Mouse (Mus musculus) ES-E14 (cell line): Measurements from ENCODE around the gene Spsb1. TPM values are rescaled to one million over a fixed set of nuclear protein-coding genes. Genes with fewer than 3 reads are reported as not detected.
A peak's percentile ranks its signal among the peaks of the same experiment; 100 is the strongest.

Source experiments
- DNase-seq: peaks from one replicate; pipeline ENCODE4 v3.0.0-alpha.2; 2013; ENCODE audit warnings: low read depth, low spot score
- H3K27ac ChIP-seq: 2 replicates; pipeline ENCODE4 v1.5.1; 2012; ENCODE audit warnings: low read depth, mild to moderate bottlenecking, low read length, moderate library complexity, mixed read lengths; ENCODE audit not compliant: poor library complexity, insufficient read depth, severe bottlenecking
- H3K36me3 ChIP-seq: 2 replicates; pipeline ENCODE4 v1.6.1; 2012; ENCODE audit warnings: mild to moderate bottlenecking, low read length, moderate library complexity, mixed read lengths; ENCODE audit not compliant: control insufficient read depth, poor library complexity, insufficient read depth, severe bottlenecking
- H3K4me1 ChIP-seq, 2 experiments: fragments of 150-350 bp in 1 of 2; sonication (generic) in 1 of 2; 2 replicates each; pipeline ENCODE4 v1.6.1; 2012; ENCODE audit warnings: low read length in 2 of 2, mild to moderate bottlenecking in 1 of 2, mixed read lengths in 1 of 2; ENCODE audit not compliant: control insufficient read depth in 2 of 2, insufficient read depth in 2 of 2, poor library complexity in 1 of 2
- H3K4me3 ChIP-seq, 2 experiments: fragments of 150-350 bp in 1 of 2; sonication (generic) in 1 of 2; 2 replicates each; pipeline ENCODE4 v1.5.1; 2012; ENCODE audit warnings: low read length in 2 of 2, low read depth in 1 of 2, mild to moderate bottlenecking in 1 of 2, mixed read lengths in 1 of 2; ENCODE audit not compliant: insufficient read depth in 1 of 2, poor library complexity in 1 of 2, severe bottlenecking in 1 of 2
- H3K9ac ChIP-seq: 2 replicates; pipeline ENCODE4 v1.6.1; 2012; ENCODE audit warnings: low read depth, mild to moderate bottlenecking, low read length, mixed read lengths; ENCODE audit not compliant: poor library complexity, insufficient read depth, severe bottlenecking
- H3K9me3 ChIP-seq: fragments of 150-350 bp; sonication (generic); 2 replicates; pipeline ENCODE4 v1.6.1; 2012; ENCODE audit warnings: low read depth, mild to moderate bottlenecking, low read length; ENCODE audit not compliant: control insufficient read depth, insufficient read depth
- CHD2 ChIP-seq: IDR thresholded peaks from 2 replicates; pipeline ENCODE4 v1.6.1; 2014; ENCODE audit warnings: mild to moderate bottlenecking, low read depth, low read length, inconsistent platforms
- HCFC1 ChIP-seq: IDR thresholded peaks from 2 replicates; pipeline ENCODE4 v1.6.1; 2012; ENCODE audit warnings: low read length, inconsistent platforms, borderline replicate concordance; ENCODE audit not compliant: insufficient read depth
- MAFK ChIP-seq: IDR thresholded peaks from 2 replicates; pipeline ENCODE4 v1.6.1; 2014; ENCODE audit warnings: mild to moderate bottlenecking, low read depth, low read length, inconsistent platforms; ENCODE audit not compliant: insufficient read depth
- ZC3H11A ChIP-seq: IDR thresholded peaks from 2 replicates; pipeline ENCODE4 v1.6.1; 2012; ENCODE audit warnings: low read depth, mild to moderate bottlenecking, inconsistent platforms, low read length, borderline replicate concordance
- ZNF384 ChIP-seq: IDR thresholded peaks from 2 replicates; pipeline ENCODE4 v1.6.1; 2012; ENCODE audit warnings: low read depth, low read length, inconsistent platforms
- in situ Hi-C, 2 experiments: fragments of 600-800 bp; cut with MboI; formaldehyde crosslinking; loops; one replicate each; pipeline ENCODE4 v1.15.1; 2025; ENCODE audit warnings: low sequenced_read_pairs in 2 of 2, inconsistent platforms in 1 of 2; ENCODE audit not compliant: unreplicated experiment in 2 of 2
- total RNA-seq: library from RNA; depleted of rRNA; stranded (reverse); fragments of 300-350 nt; gene quantifications from 2 replicates; pipeline ENCODE4 v1.2.3, GENCODE M21; 2012

The Spsb1 gene
- total RNA-seq, 1 experiment: 12.0 TPM

DNA sequence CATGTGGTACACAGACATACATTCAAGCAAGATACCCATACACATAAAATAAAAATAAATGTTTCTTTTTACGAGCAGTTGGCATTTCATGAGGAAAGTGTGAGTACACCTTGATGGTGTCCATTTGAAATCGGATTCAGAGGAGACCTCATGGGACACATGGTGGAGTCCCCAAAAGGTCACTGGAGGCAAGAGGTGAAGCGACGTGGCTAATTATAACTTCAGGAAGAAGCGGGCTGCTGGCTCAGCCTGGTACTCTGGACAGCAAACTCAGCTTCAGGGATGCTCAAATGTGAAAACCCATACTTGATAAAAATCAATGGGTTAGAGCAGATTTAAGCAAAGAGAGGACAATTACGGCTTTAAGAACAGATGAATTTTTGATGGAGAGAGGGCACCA, 33.5 kb upstream of the Spsb1 start:
- peak overlapping the region in 1 of 2 experiments; percentile 27; a peak in 2 of 4 replicates for H3K4me3 ChIP-seq
- no peak overlapping the region for H3K27ac ChIP-seq
- in situ Hi-C loops: no loop called here
- H3K9ac ChIP-seq: no peak overlapping the region
- TF ChIP-seq ZNF384: no peak
- no peak for TF ChIP-seq ZC3H11A
- TF ChIP-seq HCFC1: no peak
- no peak for TF ChIP-seq MAFK
- TF ChIP-seq CHD2: no peak
- no peaks in the 10 kb centered on the region for H3K9me3 ChIP-seq
- no peak for DNase-seq
- H3K36me3 ChIP-seq: no peaks in the 10 kb centered on the region
- H3K4me1 ChIP-seq: peaks cover 9 to 13% of the 10 kb centered on the region in 2 experiments

DNA sequence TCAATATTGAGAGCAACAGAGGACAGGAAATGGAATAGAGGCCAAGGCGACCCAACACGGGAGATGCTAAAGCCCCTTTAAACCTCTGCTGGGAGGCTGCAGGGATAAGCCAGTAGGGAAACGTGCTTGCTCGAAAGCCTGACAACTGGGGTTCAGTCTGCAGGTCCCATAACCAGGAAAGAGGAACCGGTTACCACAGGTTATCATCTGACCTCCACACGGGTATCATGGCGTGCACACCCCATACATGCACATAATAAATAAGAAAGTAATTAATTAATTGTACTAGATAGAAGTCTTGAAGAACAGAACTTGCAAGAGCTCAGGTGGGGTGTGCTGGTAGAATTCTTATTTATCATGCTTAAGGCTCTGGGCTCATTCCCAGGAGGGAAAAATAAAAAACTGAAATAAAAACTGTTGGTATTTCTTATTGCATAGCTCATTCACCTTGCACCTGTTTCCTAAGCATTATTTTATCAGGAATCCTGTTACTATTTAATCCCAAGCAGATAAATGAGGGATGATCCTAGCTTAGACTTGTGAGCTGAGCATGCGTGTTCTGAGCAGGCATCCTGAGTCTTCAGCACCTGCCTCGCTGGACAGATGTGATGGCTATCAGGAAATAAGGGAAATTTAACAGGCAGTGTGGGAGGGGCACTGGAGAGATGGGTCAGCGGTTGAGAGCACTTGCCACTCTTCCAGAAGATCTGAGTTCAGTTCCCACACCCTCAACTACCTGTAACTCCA, 32.0 kb upstream of the Spsb1 start:
- no peak for TF ChIP-seq ZNF384
- Histone ChIP-seq H3K4me1 (peaks cover 9 to 13% of the 10 kb centered on the region in 2 experiments), H3K9me3 (no peaks in the 10 kb centered on the region), H3K36me3 (peaks cover 2% of the 10 kb centered on the region; the same call in 1 of the 2 replicates), H3K27ac (no peak overlapping the region), H3K4me3 (no peak overlapping the region), H3K9ac (no peak overlapping the region)
- DNase-seq: no peak
- in situ Hi-C loops: no loop called here

DNA sequence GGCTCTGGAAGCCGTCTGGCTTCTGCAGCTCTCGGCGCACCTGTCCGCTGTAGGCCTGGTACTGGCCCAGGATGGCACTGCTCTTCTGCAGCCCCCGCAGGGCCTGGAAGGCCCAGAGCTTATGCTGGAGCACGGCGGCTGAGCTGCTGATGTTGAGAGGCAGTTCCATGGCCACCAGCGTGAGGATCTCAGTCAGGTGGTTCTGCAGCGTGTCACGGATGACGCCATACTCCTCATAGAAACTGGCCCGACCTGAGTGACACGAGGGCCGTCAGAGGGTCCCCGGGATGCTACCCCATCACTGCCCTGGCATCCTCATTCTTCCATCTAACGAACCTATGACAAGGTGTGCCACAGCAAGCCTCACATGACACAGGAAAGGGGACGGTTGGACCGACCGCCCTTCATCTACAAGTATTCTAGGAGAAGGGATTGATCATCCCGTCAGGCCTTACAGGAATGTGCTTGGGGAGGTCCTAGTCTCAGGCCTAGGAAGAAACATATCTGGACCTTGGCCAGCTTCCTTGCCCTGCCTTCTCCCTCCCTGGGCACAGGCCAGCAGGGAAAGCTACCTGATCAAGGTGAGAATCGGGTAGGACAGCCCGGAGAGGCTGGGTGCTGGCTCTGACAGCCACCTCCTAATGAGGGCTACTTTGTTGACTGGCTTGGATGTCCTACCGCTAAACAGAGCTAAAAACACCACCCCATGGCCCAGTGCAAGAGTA, 29.2 kb upstream of the Spsb1 start:
- no peaks in the 10 kb centered on the region for H3K9me3 ChIP-seq
- in situ Hi-C loops: no loop called here
- no peak for DNase-seq
- H3K4me3 ChIP-seq: no peak overlapping the region
- H3K27ac ChIP-seq: no peak overlapping the region
- peaks cover 3 to 4% of the 10 kb centered on the region in 2 experiments for H3K4me1 ChIP-seq
- no peak overlapping the region for H3K9ac ChIP-seq
- H3K36me3 ChIP-seq: peaks cover 9% of the 10 kb centered on the region
- TF ChIP-seq CHD2 (no peak), MAFK (no peak), ZNF384 (no peak), HCFC1 (no peak), ZC3H11A (no peak)

DNA sequence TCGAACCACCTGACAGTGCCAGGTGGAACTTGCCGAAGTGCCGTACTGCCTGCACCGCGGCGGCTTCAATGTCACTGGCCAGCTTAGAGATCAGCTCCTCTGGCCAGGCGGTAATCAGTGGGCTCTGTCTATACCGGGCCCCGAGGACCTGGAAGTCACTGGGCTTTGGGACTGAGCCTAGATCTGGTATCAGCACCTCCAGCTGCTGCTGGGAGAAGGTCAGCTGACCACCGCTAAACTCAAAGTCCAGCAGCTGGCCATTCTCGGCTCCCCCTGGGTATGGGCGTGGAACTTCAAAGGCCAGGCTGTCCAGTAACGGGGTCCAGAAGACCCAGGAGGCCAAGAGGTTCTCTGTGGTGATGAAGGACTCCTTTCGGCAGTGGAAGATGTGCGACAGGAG, 27.3 kb upstream of the Spsb1 start:
- no peak overlapping the region for H3K27ac ChIP-seq
- no peaks in the 10 kb centered on the region for H3K9me3 ChIP-seq
- TF ChIP-seq ZC3H11A: no peak
- TF ChIP-seq ZNF384: no peak
- TF ChIP-seq HCFC1: no peak
- no peak for TF ChIP-seq CHD2
- no peak for TF ChIP-seq MAFK
- H3K4me1 ChIP-seq: peaks cover 0 to 4% of the 10 kb centered on the region in 2 experiments; a peak in 2 of 4 replicates
- in situ Hi-C loops: no loop called here
- H3K36me3 ChIP-seq: peaks cover 9% of the 10 kb centered on the region
- DNase-seq: no peak
- H3K4me3 ChIP-seq: no peak overlapping the region
- H3K9ac ChIP-seq: no peak overlapping the region
